Mouse (Mus musculus): ENCODE data around the gene Jmjd1c. TPM values are rescaled to one million over a fixed set of nuclear protein-coding genes. Genes with fewer than 3 reads are reported as not detected.

The Jmjd1c gene
- total RNA-seq, 2 experiments from 2014 or later, result 109 to 165 TPM

- no peak for ATAC-seq (replicated peaks; ENCODE audit: low FRiP score, low TSS enrichment, poor library complexity, severe bottlenecking)
Measured at GRCm38 (mm10) chr10:67283516-67283915, 187.6 kb downstream of the Jmjd1c start.

- no peak for ATAC-seq (replicated peaks; ENCODE audit: low FRiP score, low TSS enrichment, poor library complexity, severe bottlenecking)
Measured at GRCm38 (mm10) chr10:67284311-67284710, 188.4 kb downstream of the Jmjd1c start.

GRCm38 (mm10) chr10:67284761-67285175, 188.8 kb downstream of the Jmjd1c start:
- ATAC-seq (replicated peaks; ENCODE audit: low FRiP score, low TSS enrichment, poor library complexity, severe bottlenecking), result peak; percentile 64

- peak; percentile 69 for ATAC-seq (replicated peaks; ENCODE audit: low FRiP score, low TSS enrichment, poor library complexity, severe bottlenecking)
Measured at GRCm38 (mm10) chr10:67285176-67285814, 189.4 kb downstream of the Jmjd1c start, which contains the start of gene Nrbf2. Gene Nrbf2, minus strand, starts transcription at chr10:67285305.

- ATAC-seq (replicated peaks; ENCODE audit: low FRiP score, low TSS enrichment, poor library complexity, severe bottlenecking), result no peak
Measured at GRCm38 (mm10) chr10:67287877-67288276, 192.0 kb downstream of the Jmjd1c start.

- no peak for ATAC-seq (replicated peaks; ENCODE audit: low FRiP score, low TSS enrichment, poor library complexity, severe bottlenecking)
Measured at GRCm38 (mm10) chr10:67290622-67291021, 194.7 kb downstream of the Jmjd1c start.

- no peak for ATAC-seq (replicated peaks; ENCODE audit: low FRiP score, low TSS enrichment, poor library complexity, severe bottlenecking)
Measured at GRCm38 (mm10) chr10:67291087-67291486, 195.2 kb downstream of the Jmjd1c start.

GRCm38 (mm10) chr10:67295331-67295730, 199.4 kb downstream of the Jmjd1c start:
- ATAC-seq (replicated peaks; ENCODE audit: low FRiP score, low TSS enrichment, poor library complexity, severe bottlenecking), result peak; percentile 25

GRCm38 (mm10) chr10:67295938-67296466, 200.1 kb downstream of the Jmjd1c start:
- ATAC-seq (replicated peaks; ENCODE audit: low FRiP score, low TSS enrichment, poor library complexity, severe bottlenecking), result peak; percentile 30

GRCm38 (mm10) chr10:67296482-67297152, 200.7 kb downstream of the Jmjd1c start:
- peak; percentile 25; the same call in 1 of the 2 replicates for ATAC-seq (replicated peaks; ENCODE audit: low FRiP score, low TSS enrichment, poor library complexity, severe bottlenecking)

GRCm38 (mm10) chr10:67297175-67297855, 201.4 kb downstream of the Jmjd1c start:
- ATAC-seq (replicated peaks; ENCODE audit: low FRiP score, low TSS enrichment, poor library complexity, severe bottlenecking), result peak; percentile 27

GRCm38 (mm10) chr10:67298856-67299255, 202.9 kb downstream of the Jmjd1c start:
- no peak for ATAC-seq (replicated peaks; ENCODE audit: low FRiP score, low TSS enrichment, poor library complexity, severe bottlenecking)

- no peak for ATAC-seq (replicated peaks; ENCODE audit: low FRiP score, low TSS enrichment, poor library complexity, severe bottlenecking)
Measured at GRCm38 (mm10) chr10:67299285-67299684, 203.4 kb downstream of the Jmjd1c start.

GRCm38 (mm10) chr10:67301046-67301445, 205.1 kb downstream of the Jmjd1c start:
- peak; percentile 43 for ATAC-seq (replicated peaks; ENCODE audit: low FRiP score, low TSS enrichment, poor library complexity, severe bottlenecking)

GRCm38 (mm10) chr10:67302340-67302739, 206.4 kb downstream of the Jmjd1c start:
- ATAC-seq (replicated peaks; ENCODE audit: low FRiP score, low TSS enrichment, poor library complexity, severe bottlenecking), result no peak

Other genes starting within 250 kb of the Jmjd1c start
- gene Reep3, start 820 bp downstream of the Jmjd1c start, total RNA-seq (2014; fragmentation: Nextera tagmentation), result 6.8 and 9.1 TPM in 2 replicates
- 3.6 and 6.3 TPM in 2 replicates for gene Reep3, start 820 bp downstream of the Jmjd1c start, total RNA-seq (2017)
- 26.4 and 33.3 TPM in 2 replicates for gene Nrbf2, start 189.2 kb downstream of the Jmjd1c start, total RNA-seq (2014; fragmentation: Nextera tagmentation)
- gene Nrbf2, start 189.2 kb downstream of the Jmjd1c start, total RNA-seq (2017), result 24.0 and 32.0 TPM in 2 replicates